Mouse (Mus musculus): Measurements from ENCODE around the gene Wwc1.
"Not testable (repeated sequence)": the region's sequence is repeated elsewhere in the genome, so short reads cannot be mapped to it uniquely, and the experiment has no call there.

Gene Wwc1

DNA sequence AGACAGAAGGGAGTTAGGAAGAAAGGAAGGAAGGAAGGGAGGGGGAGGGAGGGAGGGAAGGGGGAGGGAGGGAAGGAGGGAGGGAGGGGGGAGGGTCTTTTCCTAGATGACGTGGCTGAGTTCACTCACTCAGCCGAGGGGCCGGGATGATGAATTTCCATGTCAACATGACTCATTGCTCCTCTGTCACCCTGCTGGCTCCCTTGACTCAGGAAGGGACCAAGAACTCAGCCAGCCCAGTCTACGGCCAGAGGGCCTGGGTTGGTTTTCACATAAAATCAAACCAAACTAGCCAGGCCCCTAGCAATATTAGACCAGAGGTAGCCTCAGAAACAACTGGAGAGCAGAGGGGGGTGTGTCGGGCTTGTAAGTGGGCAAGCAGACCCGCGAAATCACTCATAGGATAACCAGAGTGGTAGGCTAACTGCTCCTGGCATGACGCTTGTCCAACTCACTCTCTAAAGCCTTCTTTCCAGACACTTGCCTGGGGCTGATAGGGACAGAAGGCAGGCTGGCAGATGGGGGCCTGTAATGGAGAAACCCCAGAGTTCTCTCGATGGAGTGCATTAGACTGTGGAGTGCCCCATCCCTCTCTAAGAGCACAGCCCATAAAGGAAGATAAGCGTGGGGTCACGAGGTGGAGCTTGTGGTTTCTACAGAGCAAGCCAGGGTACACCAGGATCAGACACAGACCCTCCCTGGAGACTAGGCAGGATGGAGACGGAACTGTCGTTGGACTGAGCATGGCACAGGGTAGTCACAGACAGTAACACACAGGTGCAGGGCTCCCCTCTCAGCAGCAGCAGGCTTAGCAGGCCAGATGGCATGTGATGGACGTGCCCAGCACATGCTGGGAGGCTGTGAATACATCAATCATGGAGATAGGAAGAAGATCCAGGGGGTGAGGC is 102.4 kb downstream of the Wwc1 start:
- peak; percentile 49 to 57 for DNase-seq

DNA sequence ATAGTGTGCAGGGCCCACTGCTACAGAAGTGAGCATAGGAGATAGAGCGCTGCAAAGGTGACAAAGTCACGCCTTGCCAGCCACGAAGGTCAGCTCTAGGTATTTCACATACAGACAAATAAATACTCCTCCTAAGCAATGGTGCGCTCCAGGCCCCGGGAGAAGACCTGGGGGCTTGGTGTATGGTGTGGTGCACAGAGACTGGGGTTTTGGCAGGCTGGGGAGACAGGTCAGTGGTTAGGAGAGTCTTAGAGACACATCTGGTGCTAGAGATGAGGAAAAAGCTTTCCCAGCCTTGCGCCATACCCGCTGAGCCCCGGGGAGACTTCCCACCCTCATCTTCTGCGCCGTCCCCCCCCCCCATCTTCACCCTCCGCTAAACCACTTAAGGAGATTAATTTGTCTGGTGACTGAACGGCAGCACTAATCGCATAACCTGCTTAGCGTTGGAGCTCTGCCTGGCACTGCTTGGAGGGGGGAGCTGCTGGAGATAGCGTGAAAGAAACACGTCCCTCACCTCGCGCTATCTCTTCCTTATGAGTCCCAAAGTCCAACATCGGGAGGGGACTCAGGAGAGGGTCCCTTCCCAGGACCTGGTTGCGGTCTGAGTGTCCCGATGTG is 106.6 kb downstream of the Wwc1 start:
- peak; percentile 17 to 32 for DNase-seq

DNA sequence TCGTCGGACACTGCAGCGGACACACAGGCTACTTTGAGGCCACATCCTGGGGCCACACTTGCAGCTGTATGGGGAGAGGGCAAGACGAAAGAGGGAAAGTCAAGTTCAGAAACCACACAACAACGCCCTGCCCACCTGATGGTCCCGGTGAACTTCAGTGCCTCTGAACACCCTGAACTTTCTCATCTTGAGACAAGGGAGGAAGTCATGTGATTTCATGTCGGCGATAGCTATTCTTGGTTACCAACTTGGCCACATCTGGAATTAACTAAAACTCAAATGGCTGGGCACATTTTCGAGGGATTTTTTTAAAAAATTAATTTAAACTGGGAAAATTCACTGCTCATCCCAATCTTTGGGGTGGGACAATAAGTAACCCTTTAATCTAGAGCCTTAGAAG is 109.4 kb downstream of the Wwc1 start:
- DNase-seq: no peak

DNA sequence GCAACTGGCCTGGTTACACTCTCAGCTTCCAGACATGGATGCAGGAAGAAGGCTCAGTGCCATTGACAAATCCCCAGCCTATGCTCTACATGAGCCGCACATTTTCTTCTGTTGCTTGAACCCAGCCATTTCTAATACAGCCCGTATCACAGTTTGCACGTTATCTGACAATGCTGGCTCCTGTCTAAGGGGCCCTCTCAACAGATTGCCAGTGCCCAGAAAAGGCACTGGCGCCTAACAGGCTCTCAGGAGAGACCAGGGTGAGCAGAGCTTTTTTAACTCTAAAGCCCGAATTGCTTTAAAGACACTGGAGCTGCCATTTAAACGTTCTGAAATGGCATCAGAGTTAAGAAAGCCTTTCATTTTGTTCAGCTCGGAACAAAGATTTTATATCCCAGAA is 114.2 kb downstream of the Wwc1 start:
- no peak for DNase-seq

DNA sequence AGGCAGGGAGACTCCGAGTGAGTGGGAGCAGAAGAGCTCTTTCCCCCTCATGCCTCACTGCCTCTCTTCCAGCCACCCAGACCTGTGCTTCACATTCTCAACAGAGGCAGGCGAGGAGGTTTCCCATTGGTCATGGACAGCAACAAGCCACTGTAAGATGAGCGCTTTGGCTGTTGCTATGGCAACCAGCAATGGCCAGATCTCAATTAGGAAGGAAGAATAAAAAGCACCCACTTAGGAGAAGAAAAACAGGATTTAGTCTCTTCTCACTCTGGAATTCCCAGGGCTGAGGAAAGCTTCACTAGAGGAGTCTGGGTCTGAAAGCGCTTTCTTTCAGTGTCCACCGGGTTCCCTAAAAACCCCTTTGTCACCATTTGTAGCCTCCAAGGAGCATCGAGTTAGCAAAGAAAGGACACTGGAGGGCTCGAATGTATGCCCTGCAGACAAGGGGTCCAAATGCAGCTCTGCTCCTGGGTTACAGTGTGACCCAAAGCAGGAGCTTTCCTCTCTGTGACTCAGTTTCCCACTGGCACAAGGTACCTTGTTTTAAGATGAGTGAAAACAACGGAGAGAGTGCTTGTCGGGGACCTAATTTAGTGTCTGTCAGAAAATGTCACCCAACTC is 115.2 kb downstream of the Wwc1 start:
- DNase-seq: peak; percentile 49

DNA sequence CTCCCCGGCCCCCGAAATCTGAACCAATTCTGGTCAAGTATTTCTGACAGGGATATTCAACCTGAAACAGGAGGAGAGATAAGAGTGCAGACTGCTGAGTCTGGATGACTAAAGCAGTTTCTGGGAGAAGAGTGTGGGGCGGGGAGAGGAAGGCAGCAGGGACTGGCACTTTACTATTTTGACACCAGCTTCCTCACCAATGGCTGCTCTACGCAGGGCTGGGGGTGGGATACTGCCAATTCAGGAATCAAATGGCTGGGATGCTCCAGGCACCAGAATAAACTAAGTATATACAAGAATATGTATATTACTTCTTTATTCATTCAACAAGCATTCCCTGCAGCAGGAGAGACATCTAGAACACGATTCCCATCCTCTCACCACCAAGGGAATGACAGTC is 116.7 kb downstream of the Wwc1 start:
- DNase-seq: no peak

DNA sequence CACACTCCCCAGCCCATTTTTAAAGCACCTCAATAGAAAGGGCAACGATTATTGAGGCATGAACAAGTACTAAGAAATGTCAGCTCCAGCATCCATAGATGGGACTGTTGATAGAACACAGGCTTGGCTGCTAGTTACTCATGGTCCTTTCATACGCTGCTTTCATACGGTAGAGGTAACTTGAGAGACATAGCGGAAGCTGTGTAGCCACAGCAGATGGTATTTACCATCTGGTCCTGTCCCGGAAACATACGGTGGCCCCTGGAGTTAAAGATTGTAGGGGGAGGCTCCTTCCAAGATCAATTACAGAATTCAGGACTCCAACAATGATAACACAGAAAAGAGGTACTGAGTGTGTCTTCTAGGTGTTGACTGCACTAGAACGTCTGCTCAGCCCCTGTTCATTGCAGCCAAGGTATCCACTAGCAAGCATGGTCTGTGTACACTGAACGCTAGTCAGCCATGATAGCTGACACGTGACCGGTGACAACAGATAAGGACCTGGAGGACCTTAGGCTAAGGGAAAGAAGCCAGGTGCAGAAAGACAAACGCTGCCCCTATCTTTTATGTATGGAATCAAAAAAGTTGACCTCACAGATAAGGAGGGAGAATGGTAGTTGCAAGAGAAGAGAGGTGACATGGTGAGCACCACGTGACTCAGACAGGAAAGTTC is 122.8 kb downstream of the Wwc1 start:
- DNase-seq: peak in 1 of 2 experiments; percentile 30

DNA sequence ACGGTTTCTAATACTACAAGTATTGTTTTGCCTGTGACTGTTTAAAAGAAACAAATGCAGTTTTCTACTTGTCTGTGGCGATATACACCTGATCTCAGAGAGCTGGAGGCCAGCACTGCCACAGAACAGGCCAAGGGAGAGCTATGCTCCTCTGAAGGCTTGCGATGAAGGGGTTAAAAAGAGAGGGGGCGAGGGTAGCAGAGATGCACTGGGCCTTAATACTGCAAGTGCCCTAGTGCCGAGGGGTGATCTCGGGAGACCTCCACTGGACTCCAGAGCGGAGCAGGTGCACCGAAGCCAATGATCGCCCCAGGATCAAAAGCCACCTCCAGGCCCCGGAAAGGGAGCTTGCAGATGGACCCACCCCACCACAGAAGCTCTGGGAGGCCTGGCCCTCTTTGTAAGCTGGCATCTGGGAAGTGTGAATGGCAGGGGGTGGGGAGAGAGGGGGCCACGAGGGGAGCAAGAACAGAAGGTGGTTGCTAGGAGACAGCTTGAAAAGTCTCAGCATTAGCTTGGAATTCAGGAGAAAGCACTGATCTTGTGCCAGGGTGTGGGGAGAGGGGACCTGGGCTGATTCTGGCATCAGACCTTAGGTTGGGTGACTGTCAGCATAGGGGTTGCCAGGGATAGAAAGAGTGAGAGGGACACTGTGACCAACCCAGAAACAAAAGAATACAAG is 123.8 kb downstream of the Wwc1 start:
- peak; percentile 49 to 60 for DNase-seq

DNA sequence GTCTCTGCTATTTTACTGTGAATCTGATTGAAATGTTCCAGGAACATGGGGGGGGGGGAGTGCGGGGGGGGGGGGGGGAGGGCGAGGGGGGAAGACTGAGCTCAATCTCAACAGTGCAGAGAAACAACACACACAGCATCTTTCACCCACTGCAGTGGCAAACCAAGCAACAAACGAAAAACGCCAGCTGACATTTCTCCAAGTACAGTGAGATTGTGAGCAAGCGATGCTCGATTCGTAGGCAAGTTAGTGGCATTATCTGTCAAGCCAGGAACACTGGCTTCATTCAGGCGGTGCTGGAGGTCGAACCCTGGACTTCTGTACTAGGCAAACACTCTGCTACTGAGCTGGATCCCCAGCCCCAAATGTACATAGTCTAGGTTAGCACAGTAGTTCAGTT is 124.8 kb downstream of the Wwc1 start:
- no peak for DNase-seq

DNA sequence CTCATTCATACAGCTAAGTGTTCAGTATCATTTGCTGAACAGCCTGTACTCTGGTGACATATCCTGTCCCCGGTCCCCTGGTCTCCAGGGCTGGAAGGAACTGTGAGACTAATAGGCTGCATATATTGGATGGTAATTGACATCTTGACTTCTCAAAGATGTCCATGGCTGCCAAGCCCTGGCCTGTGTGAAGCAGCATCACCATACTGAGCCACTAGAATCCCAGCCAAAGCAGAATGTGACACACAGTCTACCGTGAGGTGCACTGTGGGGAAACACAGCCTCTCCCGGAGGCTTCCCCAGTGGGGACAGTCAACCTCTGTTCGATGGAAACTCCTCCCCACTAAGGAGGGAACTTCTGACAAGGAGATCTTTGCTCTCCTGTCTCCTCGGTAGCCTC is 125.4 kb downstream of the Wwc1 start:
- peak; percentile 43 to 52 for DNase-seq

DNA sequence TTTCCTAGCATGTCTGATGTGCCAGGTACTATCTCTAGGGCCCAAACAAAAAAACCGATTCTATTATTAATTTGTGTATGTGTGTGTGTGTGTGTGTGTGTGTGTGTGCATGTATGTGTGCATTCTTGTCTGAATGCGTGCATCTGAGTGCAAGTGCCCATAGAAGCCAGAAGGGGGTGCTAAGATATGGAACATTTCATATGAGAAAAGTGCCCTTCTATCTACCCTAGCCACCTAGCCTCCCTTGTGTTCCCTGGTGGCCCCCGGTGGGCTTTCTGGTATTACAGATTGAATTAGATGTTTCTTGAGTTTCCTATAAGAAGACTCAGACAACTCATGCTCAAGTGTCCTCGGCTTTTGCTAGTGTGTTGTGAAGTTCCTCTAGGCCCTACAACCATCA is 126.7 kb downstream of the Wwc1 start:
- no peak for DNase-seq

DNA sequence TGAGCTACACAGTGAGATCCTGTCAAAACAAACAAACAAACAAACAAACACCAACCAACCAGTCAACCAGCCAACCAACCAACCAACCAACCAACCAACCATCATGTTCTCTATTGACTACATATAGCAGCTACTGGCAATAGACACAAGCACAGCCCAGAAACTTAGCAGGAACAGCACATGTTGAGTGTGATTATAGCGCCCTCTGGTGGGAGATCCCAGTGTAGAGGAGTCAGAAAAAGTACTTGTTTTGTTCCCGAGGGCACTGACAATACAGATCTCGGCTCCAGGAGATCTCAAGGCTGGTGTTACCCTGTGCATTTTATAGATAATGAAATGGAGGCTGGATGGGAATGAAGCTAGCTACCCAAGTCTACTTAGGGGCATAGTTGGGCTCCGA is 127.6 kb downstream of the Wwc1 start:
- DNase-seq: peak; percentile 26 to 55

DNA sequence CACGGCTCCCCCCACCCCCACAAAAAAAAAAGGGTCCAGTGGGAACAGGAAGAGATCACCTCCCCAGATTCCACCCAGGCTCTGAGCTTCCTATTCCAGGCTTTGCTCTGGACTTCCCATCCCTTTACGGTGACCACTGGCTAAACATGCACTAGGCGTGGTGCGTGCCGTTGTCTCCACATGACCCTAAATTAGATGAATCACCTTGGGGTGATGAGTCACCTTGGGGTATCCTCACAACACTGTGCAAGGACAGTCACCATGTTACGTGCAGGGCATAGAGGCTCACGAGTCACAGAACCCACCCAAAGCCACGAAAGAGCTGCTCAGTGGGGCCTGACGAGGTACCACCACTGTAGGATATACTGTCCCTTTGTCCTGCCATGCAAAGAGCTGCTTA is 136.0 kb downstream of the Wwc1 start:
- no peak for DNase-seq

DNA sequence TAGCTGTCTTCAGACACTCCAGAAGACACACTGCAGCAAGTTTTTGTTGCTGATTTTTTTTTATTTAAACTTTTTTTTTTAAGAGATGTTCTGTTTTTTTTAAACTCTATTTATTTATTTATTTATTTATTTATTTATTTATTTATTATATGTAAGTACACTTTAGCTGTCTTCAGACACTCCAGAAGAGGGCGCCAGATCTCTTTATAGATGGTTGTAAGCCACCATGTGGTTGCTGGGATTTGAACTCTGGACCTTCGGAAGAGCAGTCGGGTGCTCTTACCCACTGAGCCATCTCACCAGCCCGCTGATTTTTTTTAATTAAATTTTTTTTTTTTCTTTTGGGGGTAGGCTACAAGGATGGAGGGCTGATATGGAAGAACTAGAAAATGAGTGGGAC is 137.8 kb downstream of the Wwc1 start:
- DNase-seq: not testable (repeated sequence)

DNA sequence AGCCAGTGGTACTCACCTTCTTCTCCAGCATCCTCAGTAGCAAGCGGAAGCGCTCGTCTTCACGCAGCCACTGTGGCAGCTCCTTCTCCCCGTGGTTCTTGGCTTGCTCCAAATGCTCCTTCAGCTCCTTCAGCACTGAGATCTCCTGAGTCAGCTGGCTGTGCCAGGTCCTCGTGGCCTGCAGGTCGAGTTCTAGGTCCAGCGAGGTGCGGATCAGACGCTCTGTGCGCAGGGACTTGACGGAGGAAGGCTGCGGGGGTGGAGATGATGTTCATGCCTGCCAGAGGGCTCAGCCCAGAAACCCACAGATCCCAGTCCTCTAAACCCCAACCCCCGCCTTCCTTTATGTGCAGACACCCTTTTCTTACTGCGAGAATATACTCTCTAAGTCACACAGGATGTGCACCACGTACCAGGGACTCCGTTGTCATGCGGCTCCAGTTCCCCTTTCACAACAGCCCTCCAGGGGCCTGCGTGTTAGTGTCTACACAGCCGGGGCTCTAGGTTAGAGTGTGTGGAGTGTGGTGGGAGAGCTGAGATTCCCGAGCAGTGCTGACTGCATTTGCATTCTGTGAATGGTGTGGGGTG is 138.5 kb downstream of the Wwc1 start:
- DNase-seq: no peak

DNA sequence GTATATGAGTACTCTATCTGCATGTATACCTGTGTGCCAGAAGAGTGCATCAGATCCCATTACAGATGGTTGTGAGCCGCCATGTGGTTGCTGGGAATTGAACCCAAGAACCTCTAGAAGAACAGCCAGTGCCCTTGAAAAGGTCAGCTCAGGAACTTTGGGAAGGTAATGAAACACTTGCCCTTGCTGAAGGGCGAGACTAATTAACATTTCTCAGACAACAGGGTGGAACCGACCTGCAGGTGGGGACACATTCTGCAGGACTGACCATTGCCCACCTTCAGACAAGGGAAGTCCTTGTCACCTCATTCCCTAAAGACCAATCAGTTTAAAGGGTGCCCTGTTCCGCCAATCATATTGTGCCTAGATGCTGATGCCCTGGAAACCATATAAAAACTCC is 139.5 kb downstream of the Wwc1 start:
- not testable (repeated sequence) for DNase-seq

DNA sequence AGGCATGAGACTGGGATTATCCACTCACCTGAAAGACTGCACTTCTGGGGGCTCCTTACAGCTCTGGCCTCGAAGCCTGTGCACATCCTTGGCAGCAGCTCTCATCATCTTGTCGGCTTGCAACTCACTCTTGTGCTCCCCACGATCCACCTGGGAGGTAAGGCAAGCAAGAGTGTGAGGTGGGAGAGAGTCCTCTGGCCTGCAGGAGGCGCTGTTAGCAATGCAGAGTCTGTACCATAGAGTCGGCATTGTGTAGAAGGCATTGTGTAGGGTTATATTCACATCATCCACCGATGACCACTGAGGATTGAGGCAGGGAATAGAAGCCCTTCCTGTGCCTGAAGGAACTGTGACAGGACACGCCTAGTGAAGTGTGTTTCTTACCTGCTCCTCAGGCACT is 140.0 kb downstream of the Wwc1 start:
- DNase-seq: no peak

DNA sequence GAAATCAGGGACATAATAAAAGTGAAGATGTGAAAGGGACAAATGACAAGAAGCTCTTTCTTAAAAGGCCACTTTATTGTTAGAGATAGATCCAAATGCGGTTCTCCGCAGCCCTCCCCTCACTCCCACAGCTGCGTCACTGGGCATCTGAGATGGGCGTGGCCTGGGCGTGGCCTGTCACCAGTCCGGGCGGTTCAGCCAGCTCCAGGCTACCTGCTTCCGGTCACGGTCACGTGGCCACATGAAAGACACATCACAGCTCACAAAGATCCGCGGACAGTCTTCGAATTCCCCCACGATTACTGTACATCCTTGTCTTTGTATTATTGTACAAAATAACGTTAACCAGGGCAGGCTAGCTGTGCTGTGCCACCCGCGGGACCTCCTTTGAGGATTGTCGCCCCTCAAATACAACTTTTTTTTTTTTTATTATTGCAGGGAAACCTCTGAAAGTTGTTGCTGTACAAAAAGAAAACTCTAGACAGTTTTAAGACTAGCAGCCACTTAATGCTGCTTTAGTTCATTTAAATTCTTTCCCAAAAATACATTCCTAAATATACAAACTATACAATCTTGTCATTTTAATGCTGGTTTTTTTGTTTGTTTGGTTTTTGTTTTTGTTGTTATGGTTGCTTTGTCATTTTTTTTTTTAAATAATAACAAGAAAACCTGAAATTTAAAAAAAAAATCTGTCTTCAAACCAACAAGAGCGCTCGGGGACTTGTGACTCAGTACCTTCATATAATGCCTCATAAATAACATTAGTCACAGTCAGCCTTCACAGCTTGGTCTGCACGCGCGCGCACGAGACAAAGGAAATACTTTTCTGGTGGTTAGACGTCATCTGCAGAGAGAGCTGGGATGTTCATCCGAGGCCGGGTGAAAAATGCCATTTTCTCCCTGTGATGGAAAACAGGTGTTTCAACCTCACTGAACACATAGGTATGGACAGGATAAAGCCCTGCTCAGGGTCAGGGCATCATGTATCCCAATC is 141.7 kb downstream of the Wwc1 start:
- peak; percentile 86 to 89 for DNase-seq

DNA sequence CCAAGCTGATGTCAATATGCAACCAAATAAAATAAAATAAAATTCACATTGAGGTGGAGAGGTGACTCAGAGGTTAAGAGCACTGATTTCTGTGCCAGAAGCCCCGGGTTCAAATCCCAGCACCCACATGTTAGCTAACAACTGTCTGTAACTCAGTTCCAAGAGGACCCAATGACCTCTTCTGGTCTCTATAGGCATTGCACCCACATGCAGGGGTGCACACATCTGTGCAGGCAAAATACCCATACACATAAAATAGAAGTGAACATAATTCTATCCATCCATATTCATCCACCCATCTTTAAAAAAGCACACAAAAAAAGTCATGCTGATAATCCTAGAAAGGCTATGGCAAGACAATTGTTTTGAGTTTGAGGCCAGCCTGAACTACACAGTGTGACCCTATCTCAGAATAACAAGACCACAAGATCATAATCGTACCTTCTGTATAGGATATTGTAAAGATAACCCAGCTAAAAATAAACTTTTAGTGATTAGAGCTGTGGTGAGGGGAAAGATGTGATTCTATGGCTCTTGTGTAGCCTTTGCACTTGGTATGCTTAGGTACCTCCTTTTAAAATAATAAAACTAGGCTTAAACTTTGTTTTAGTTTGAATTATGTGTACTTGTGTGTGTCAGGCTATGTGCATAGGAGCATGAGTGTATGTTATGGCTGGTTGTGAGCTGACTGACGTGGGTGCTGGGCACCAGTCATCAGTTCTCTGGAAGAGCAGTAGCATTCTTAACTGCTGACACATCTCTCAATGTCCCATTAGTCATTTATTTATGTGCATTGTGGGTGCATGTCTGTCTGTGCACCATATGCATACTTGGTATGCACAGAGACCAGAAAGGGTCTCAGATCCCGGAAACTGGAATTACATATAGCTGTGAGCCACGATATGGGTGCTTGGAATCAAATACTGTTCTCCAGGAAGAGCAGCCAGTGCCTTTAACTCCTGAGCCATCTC is 142.9 kb downstream of the Wwc1 start:
- DNase-seq: no peak

All from cerebellum, postnatal 14 days (tissue).